Mouse (Mus musculus) ES-Bruce4 (cell line): ENCODE measurements around the gene Kxd1.

Source experiments
- CTCF ChIP-seq: IDR thresholded peaks from one replicate; pipeline ENCODE4 v1.8.1; 2011; ENCODE audit warnings: low read depth, low read length
- EP300 ChIP-seq: IDR thresholded peaks from 2 replicates; pipeline ENCODE4 v1.6.1; 2011; ENCODE audit warnings: low read depth, low read length; ENCODE audit not compliant: insufficient read depth

GRCm38 (mm10) chr8:70517940-70518643 is 9.7 kb downstream of the Kxd1 start:
- TF ChIP-seq CTCF (no peak), EP300 (no peak)
